Comparison of ENCODE assay signal across 9 mouse cellular contexts in the genomic region with DNA sequence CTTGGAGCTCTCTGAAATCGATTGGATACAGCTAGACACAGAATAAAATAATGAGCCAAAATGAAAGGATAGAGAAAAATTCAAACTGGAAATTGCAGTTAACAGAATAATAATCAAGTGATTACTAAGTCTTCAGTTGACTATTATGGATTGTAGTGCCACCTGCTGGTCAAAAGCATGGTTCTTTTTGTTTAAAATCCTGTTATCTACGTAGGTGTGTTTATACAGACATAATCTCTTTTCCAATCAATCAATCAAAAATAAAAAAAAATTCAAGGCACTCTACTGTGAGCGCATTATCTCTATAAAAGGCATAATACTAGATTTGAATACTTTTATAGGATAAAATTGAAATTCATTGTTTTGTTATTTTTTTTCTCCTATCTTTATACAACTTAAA. TPM values are rescaled to one million over a fixed set of nuclear protein-coding genes. Genes with fewer than 3 reads are reported as not detected.
DNase-seq lines count a peak whose midpoint lies in the region; ATAC-seq and TF ChIP-seq lines count a peak whose summit lies in the region.
"Had no signal": no experiment of that assay in that cellular context is flagged by ENCODE, and none has a peak within 500 bp of the region (broad histone marks: within the 10 kb centered on the region; RNA-seq: fewer than 3 reads in every experiment).

No protein-coding gene starts in this region.

- WGBS in hindbrain, embryonic 11.5 days, result 35% methylated on average over 3 of the region's 3 CpGs
- 32% methylated on average over 3 of the region's 3 CpGs for WGBS in hindbrain, embryonic 16.5 days
- 21% methylated on average over 3 of the region's 3 CpGs for WGBS in forebrain, postnatal 0 days

- H3K4me3 ChIP-seq in hindbrain, embryonic 11.5 days (ENCODE audit: low read depth, low read length), result no peak overlapping the region
- H3K4me3 ChIP-seq in hindbrain, embryonic 16.5 days (ENCODE audit: low read length), result no peak overlapping the region
- no peak overlapping the region for H3K4me3 ChIP-seq in forebrain, postnatal 0 days (ENCODE audit: low read depth, low read length)
- H3K4me3 ChIP-seq: stomach, embryonic 15.5 days had no signal

- no peak overlapping the region for H3K4me2 ChIP-seq in hindbrain, embryonic 11.5 days (replicated peaks; ENCODE audit: low read depth, low read length)
- H3K4me2 ChIP-seq in hindbrain, embryonic 16.5 days (ENCODE audit: low read length), result no peak overlapping the region
- H3K4me2 ChIP-seq in forebrain, postnatal 0 days (ENCODE audit: low read depth), result no peak overlapping the region
- H3K4me2 ChIP-seq: stomach, embryonic 15.5 days had no signal

- no peak overlapping the region for H3K9ac ChIP-seq in hindbrain, embryonic 11.5 days (ENCODE audit: low read depth, low read length)
- H3K9ac ChIP-seq in hindbrain, embryonic 16.5 days (ENCODE audit: low read depth, low read length), result no peak overlapping the region
- H3K9ac ChIP-seq in forebrain, postnatal 0 days, result no peak overlapping the region
- H3K9ac ChIP-seq: stomach, embryonic 15.5 days had no signal

- no peaks in the 10 kb centered on the region for H3K9me3 ChIP-seq in hindbrain, embryonic 11.5 days (ENCODE audit: control insufficient read depth, low read length)
- H3K9me3 ChIP-seq in hindbrain, embryonic 16.5 days (ENCODE audit: control insufficient read depth, low read length), result no peaks in the 10 kb centered on the region
- H3K9me3 ChIP-seq in forebrain, postnatal 0 days (ENCODE audit: low read length), result no peaks in the 10 kb centered on the region
- H3K9me3 ChIP-seq: stomach, embryonic 15.5 days had no signal

- no peaks in the 10 kb centered on the region for H3K4me1 ChIP-seq in hindbrain, embryonic 11.5 days (replicated peaks; ENCODE audit: control insufficient read depth, insufficient read depth, low read length)
- H3K4me1 ChIP-seq in hindbrain, embryonic 16.5 days (ENCODE audit: control insufficient read depth, insufficient read depth, low read depth, low read length), result no peaks in the 10 kb centered on the region
- no peaks in the 10 kb centered on the region for H3K4me1 ChIP-seq in forebrain, postnatal 0 days (ENCODE audit: insufficient read depth)
- H3K4me1 ChIP-seq: stomach, embryonic 15.5 days had no signal

- DNase-seq in hindbrain, embryonic 11.5 days (ENCODE audit: low spot score), result peak; percentile 67
- DNase-seq in A20 (ENCODE audit: low read depth, low spot score) (peak; percentile 39), R1 (ENCODE audit: low read depth, low spot score) (peak; percentile 30)
- DNase-seq in forebrain, postnatal 0 days, result peak; percentile 81
- DNase-seq in lung, postnatal 25 days (ENCODE audit: low spot score), result peak; percentile 24
- no peak for DNase-seq in spleen, postnatal 36 days (ENCODE audit: low spot score in 2 of 2)
- no peak for DNase-seq in heart, postnatal 36 days

- no peaks in the 10 kb centered on the region for H3K27me3 ChIP-seq in hindbrain, embryonic 11.5 days (ENCODE audit: control insufficient read depth, insufficient read depth, low read length)
- H3K27me3 ChIP-seq in hindbrain, embryonic 16.5 days (replicated peaks; ENCODE audit: control insufficient read depth, insufficient read depth, low read length), result no peaks in the 10 kb centered on the region
- no peaks in the 10 kb centered on the region for H3K27me3 ChIP-seq in forebrain, postnatal 0 days (ENCODE audit: insufficient read depth, low read length)
- H3K27me3 ChIP-seq: stomach, embryonic 15.5 days had no signal

- H3K27ac ChIP-seq in hindbrain, embryonic 11.5 days (ENCODE audit: low read depth, low read length), result no peak overlapping the region
- H3K27ac ChIP-seq in hindbrain, embryonic 16.5 days (ENCODE audit: low read depth, low read length), result no peak overlapping the region
- no peak overlapping the region for H3K27ac ChIP-seq in forebrain, postnatal 0 days (ENCODE audit: low read depth, low read length)
- H3K27ac ChIP-seq: stomach, embryonic 15.5 days had no signal

- H3K36me3 ChIP-seq in hindbrain, embryonic 11.5 days (ENCODE audit: control insufficient read depth, insufficient read depth, low read length), result no peaks in the 10 kb centered on the region
- H3K36me3 ChIP-seq in hindbrain, embryonic 16.5 days (ENCODE audit: control insufficient read depth, insufficient read depth, low read length), result no peaks in the 10 kb centered on the region
- no peaks in the 10 kb centered on the region for H3K36me3 ChIP-seq in forebrain, postnatal 0 days (ENCODE audit: insufficient read depth)
- H3K36me3 ChIP-seq: stomach, embryonic 15.5 days had no signal

- ATAC-seq in hindbrain, embryonic 11.5 days (ENCODE audit: low FRiP score), result peak; percentile 53; the same call in 1 of the 2 replicates
- no peak for ATAC-seq in hindbrain, embryonic 16.5 days
- peak; percentile 48; the same call in 1 of the 2 replicates for ATAC-seq in forebrain, postnatal 0 days

- intact Hi-C loops in heart, postnatal 36 days (cut with DNase I), result no loop called here

- peak; percentile 65 for TF ChIP-seq CTCF in forebrain, postnatal 0 days (IDR thresholded peaks at IDR 0.05; ENCODE audit: low read depth)

RNA-seq across cellular contexts. Expression of gene Rprm, which starts 33.5 kb away (rescaled TPM):
- polyA plus RNA-seq in hindbrain, embryonic 11.5 days (2014; fragmentation: Nextera tagmentation; extraction: Ambion mirVana), result 30.4 and 53.8 TPM in 2 replicates
- 171 and 188 TPM in 2 replicates for polyA plus RNA-seq in hindbrain, embryonic 16.5 days (2015; fragmentation: Nextera tagmentation; extraction: Ambion mirVana)
- total RNA-seq in forebrain, postnatal 0 days (2014; rRNA removed), result 143 and 145 TPM in 2 replicates
- 207 and 245 TPM in 2 replicates for polyA plus RNA-seq in forebrain, postnatal 0 days (2015; fragmentation: Nextera tagmentation; extraction: Ambion mirVana)
- not detected for total RNA-seq in heart, postnatal 36 days (2021)

Comparison
In these comparisons a context has a peak if more than half of its experiments do, and no peak if none do; other contexts are left out.
1. DNase-seq: peak in hindbrain, embryonic 11.5 days (single experiment), A20 (single experiment), R1 (single experiment), forebrain, postnatal 0 days (single experiment) and lung, postnatal 25 days (single experiment); none in spleen, postnatal 36 days (0 of 2) and heart, postnatal 36 days (0 of 2).